Mouse (Mus musculus) limb, embryonic 13.5 days (tissue): ENCODE data around the gene Nckap5. TPM values are rescaled to one million over a fixed set of nuclear protein-coding genes. Genes with fewer than 3 reads are reported as not detected.

Source experiments
- ATAC-seq: fragments of 200-750 bp; cut with Nextera tagmentation; 2 replicates; pipeline ENCODE4 v1.8.0; 2017; ENCODE audit warnings: low read depth, moderate number of reproducible peaks, moderate TSS enrichment; ENCODE audit not compliant: low FRiP score
- H3K27ac ChIP-seq: fragments of 300-500 bp; sonication (generic); 2 replicates; pipeline ENCODE4 v1.5.1; 2015; ENCODE audit warnings: inconsistent platforms, mild to moderate bottlenecking, moderate library complexity
- H3K27me3 ChIP-seq: fragments of 300-500 bp; sonication (generic); 2 replicates; pipeline ENCODE4 v1.6.1; 2015; ENCODE audit warnings: mild to moderate bottlenecking, inconsistent platforms
- H3K36me3 ChIP-seq: fragments of 300-500 bp; sonication (generic); 2 replicates; pipeline ENCODE4 v1.6.1; 2015; ENCODE audit warnings: inconsistent platforms, mild to moderate bottlenecking, moderate library complexity
- H3K4me1 ChIP-seq: fragments of 300-500 bp; sonication (generic); 2 replicates; pipeline ENCODE4 v1.6.1; 2015; ENCODE audit warnings: inconsistent platforms
- H3K4me2 ChIP-seq: fragments of 300-500 bp; sonication (generic); replicated peaks from 2 replicates; pipeline ENCODE4 v1.6.1; 2015; ENCODE audit warnings: inconsistent platforms, mild to moderate bottlenecking, moderate library complexity
- H3K4me3 ChIP-seq: fragments of 300-500 bp; sonication (generic); 2 replicates; pipeline ENCODE4 v1.5.1; 2015; ENCODE audit warnings: moderate library complexity, mild to moderate bottlenecking, inconsistent platforms
- H3K9ac ChIP-seq: fragments of 300-500 bp; sonication (generic); 2 replicates; pipeline ENCODE4 v1.6.1; 2015; ENCODE audit warnings: mild to moderate bottlenecking, inconsistent platforms
- H3K9me3 ChIP-seq: fragments of 300-500 bp; sonication (generic); 2 replicates; pipeline ENCODE4 v1.6.1; 2016; ENCODE audit warnings: inconsistent platforms
- WGBS: fragments of 180-500 bp; shearing (Covaris S2); methylation state at CpG from one replicate; pipeline ENCODE4 v1.1.7; 2015; 5-methylcytosine and 5-hydroxymethylcytosine counted together
- polyA plus RNA-seq: library from polyadenylated mRNA; unstranded; fragments of >200 nt; fragmentation: Nextera tagmentation; extraction: Ambion mirVana; gene quantifications from 2 replicates; pipeline ENCODE4 v1.2.1, GENCODE M21; 2015

Nckap5 gene
- polyA plus RNA-seq, 1 experiment from 2014 or later, result 13.5 TPM

DNA sequence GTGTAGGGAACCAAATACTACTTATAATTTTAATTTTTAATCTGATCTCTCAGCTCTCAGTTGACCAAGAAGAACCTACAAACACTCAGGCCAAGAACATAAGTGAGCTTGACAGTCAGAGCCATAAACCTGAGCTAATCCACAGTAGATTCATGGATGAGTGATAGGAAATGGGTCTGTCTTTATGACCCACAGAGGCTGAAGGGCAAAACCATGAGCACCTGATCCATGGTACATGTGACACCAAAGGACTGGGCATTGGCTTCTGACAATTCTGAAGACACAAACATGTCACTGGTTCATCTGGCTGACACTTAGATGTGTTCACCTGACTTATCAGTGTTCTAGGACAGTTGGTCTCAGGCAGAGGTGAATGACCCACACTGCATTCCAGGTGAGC lies 98.9 kb downstream of the Nckap5 start:
- H3K9ac ChIP-seq, result no peak overlapping the region
- no peak for ATAC-seq
- no peak overlapping the region for H3K4me3 ChIP-seq
- no peak overlapping the region for H3K4me2 ChIP-seq
- H3K27ac ChIP-seq, result no peak overlapping the region
- peaks cover 2% of the 10 kb centered on the region; the same call in 1 of the 2 replicates for H3K27me3 ChIP-seq
- H3K9me3 ChIP-seq, result no peaks in the 10 kb centered on the region
- H3K4me1 ChIP-seq, result peaks cover 6% of the 10 kb centered on the region
- H3K36me3 ChIP-seq, result no peaks in the 10 kb centered on the region

GRCm38 (mm10) chr1:126726400-126727055 lies 104.1 kb downstream of the Nckap5 start:
- 56% methylated on average over 6 of the region's 6 CpGs for WGBS
- no peak for ATAC-seq

GRCm38 (mm10) chr1:126725628-126726367 lies 104.8 kb downstream of the Nckap5 start:
- Histone ChIP-seq H3K4me2 (no peak overlapping the region), H3K9me3 (no peaks in the 10 kb centered on the region), H3K27ac (no peak overlapping the region), H3K4me3 (no peak overlapping the region), H3K36me3 (no peaks in the 10 kb centered on the region), H3K9ac (no peak overlapping the region), H3K27me3 (0 out of 2 replicates have a peak, but pooled peaks cover 5% of the 10 kb centered on the region), H3K4me1 (0 out of 2 replicates have a peak, but pooled peaks cover 5% of the 10 kb centered on the region)
- 71% methylated on average over 9 of the region's 9 CpGs for WGBS
- ATAC-seq, result no peak

More at GRCm38 (mm10) chr1:126726400-126727055, 104.1 kb downstream of the Nckap5 start:
- Histone ChIP-seq H3K4me1 (0 out of 2 replicates have a peak, but pooled peaks cover 5% of the 10 kb centered on the region), H3K9ac (no peak overlapping the region), H3K4me2 (no peak overlapping the region), H3K4me3 (no peak overlapping the region), H3K27me3 (0 out of 2 replicates have a peak, but pooled peaks cover 2% of the 10 kb centered on the region), H3K27ac (no peak overlapping the region), H3K9me3 (no peaks in the 10 kb centered on the region), H3K36me3 (no peaks in the 10 kb centered on the region)

- Histone ChIP-seq H3K9ac (no peak overlapping the region), H3K4me3 (no peak overlapping the region), H3K27ac (no peak overlapping the region), H3K27me3 (0 out of 2 replicates have a peak, but pooled peaks cover 5% of the 10 kb centered on the region), H3K4me2 (no peak overlapping the region), H3K36me3 (no peaks in the 10 kb centered on the region), H3K4me1 (0 out of 2 replicates have a peak, but pooled peaks cover 5% of the 10 kb centered on the region), H3K9me3 (no peaks in the 10 kb centered on the region)
- WGBS, result 63% methylated on average over 1 of the region's 1 CpGs
- no peak for ATAC-seq
Observed at GRCm38 (mm10) chr1:126721917-126722316, 108.7 kb downstream of the Nckap5 start.

- Histone ChIP-seq H3K9ac (no peak overlapping the region), H3K27me3 (0 out of 2 replicates have a peak, but pooled peaks cover 3% of the 10 kb centered on the region), H3K9me3 (no peaks in the 10 kb centered on the region), H3K27ac (no peak overlapping the region), H3K4me1 (0 out of 2 replicates have a peak, but pooled peaks cover 5% of the 10 kb centered on the region), H3K4me2 (no peak overlapping the region), H3K36me3 (no peaks in the 10 kb centered on the region), H3K4me3 (no peak overlapping the region)
- WGBS, result 52% methylated on average over 5 of the region's 5 CpGs
- no peak for ATAC-seq
Observed at GRCm38 (mm10) chr1:126719733-126720348, 110.8 kb downstream of the Nckap5 start.

- no peak overlapping the region for H3K27ac ChIP-seq
- H3K4me1 ChIP-seq, result no peaks in the 10 kb centered on the region
- no peaks in the 10 kb centered on the region for H3K36me3 ChIP-seq
- no peak for ATAC-seq
- no peaks in the 10 kb centered on the region for H3K9me3 ChIP-seq
- 95% methylated on average over 16 of the region's 16 CpGs for WGBS
- H3K27me3 ChIP-seq, result no peaks in the 10 kb centered on the region
- no peak overlapping the region for H3K4me3 ChIP-seq
- H3K4me2 ChIP-seq, result no peak overlapping the region
- no peak overlapping the region for H3K9ac ChIP-seq
Observed at GRCm38 (mm10) chr1:126706611-126707010, 124.0 kb downstream of the Nckap5 start.

DNA sequence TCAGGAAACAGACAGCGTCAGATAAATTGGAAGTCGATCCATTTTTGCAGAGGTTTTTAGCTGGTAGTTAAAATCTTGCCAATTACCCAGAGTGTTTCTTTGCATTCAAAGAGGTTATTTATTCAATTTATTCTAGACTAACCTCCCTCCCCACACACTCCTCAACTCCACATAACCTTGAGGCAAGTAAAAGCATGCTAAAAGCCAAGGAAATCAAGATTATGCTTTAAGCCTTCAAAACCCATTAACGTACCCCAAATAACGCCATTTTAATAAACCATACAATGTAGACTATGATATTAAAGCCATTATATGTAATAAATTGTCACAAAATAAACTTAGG lies 129.7 kb downstream of the Nckap5 start:
- WGBS, result 38% methylated on average over 4 of the region's 4 CpGs
- no peak overlapping the region for H3K27ac ChIP-seq
- no peak for ATAC-seq

DNA sequence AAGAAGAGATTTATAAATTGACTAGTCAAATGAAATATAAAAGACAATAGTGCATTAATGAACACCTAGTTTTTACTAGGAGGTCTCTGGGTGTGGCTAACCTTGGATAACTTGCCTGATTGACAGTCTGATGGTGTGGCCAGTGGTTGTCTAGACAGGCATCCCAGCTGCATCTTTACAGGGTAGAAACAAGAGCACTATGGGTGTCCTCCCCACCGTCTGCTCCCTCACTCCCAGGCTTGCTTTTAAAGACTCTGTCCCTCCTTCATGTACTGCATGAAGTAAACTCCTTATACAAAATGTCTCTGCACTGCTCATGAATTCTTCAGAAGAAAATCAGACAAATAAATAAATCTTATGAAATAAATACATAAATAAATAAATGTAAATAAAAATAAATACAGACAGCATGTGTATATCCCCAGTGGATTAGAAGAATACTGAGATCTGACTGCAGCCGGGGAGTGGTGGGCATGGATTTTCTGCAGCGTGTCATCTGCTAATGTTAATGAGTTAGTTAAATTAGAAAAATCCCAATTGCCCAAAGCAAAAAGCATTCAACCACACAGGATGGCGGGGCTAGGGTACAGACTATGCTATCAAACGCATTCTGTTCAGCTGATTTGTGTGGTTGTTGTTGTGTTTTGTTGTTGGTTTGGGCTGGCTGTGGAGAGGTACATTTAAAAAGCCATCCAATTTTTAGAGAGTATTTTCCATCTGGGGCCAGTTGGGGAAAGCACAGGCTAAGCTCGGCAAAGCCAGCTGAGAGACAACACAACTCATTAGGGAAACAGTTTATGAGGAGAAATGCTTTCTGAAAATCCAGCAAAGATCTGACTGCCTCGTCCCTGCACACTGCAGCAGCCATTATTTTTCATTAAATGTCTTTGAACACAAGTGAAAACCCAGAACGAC lies 130.3 kb downstream of the Nckap5 start:
- no peaks in the 10 kb centered on the region for H3K27me3 ChIP-seq
- no peak overlapping the region for H3K4me2 ChIP-seq
- H3K27ac ChIP-seq, result no peak overlapping the region
- 0 out of 2 replicates have a peak, but pooled peaks cover 7% of the 10 kb centered on the region for H3K4me1 ChIP-seq
- no peaks in the 10 kb centered on the region for H3K9me3 ChIP-seq
- ATAC-seq, result no peak
- no peak overlapping the region for H3K4me3 ChIP-seq
- no peaks in the 10 kb centered on the region for H3K36me3 ChIP-seq
- H3K9ac ChIP-seq, result no peak overlapping the region
- WGBS, result 29% methylated on average over 8 of the region's 8 CpGs

More for the DNA sequence above, 129.7 kb downstream of the Nckap5 start:
- Histone ChIP-seq H3K4me2 (no peak overlapping the region), H3K36me3 (no peaks in the 10 kb centered on the region), H3K4me1 (0 out of 2 replicates have a peak, but pooled peaks cover 7% of the 10 kb centered on the region), H3K9ac (no peak overlapping the region), H3K27me3 (no peaks in the 10 kb centered on the region), H3K4me3 (no peak overlapping the region), H3K9me3 (no peaks in the 10 kb centered on the region)

- no peaks in the 10 kb centered on the region for H3K9me3 ChIP-seq
- no peaks in the 10 kb centered on the region for H3K27me3 ChIP-seq
- no peak for ATAC-seq
- no peak overlapping the region for H3K9ac ChIP-seq
- H3K4me1 ChIP-seq, result peaks cover 12% of the 10 kb centered on the region
- no peak overlapping the region for H3K27ac ChIP-seq
- no peak overlapping the region for H3K4me2 ChIP-seq
- H3K4me3 ChIP-seq, result no peak overlapping the region
- no peaks in the 10 kb centered on the region for H3K36me3 ChIP-seq
- WGBS, result 84% methylated on average over 7 of the region's 7 CpGs
Observed at GRCm38 (mm10) chr1:126693585-126693984, 137.0 kb downstream of the Nckap5 start.

- no peaks in the 10 kb centered on the region for H3K27me3 ChIP-seq
- H3K27ac ChIP-seq, result no peak overlapping the region
- H3K9ac ChIP-seq, result no peak overlapping the region
- no peak for ATAC-seq
- no peaks in the 10 kb centered on the region for H3K36me3 ChIP-seq
- no peak overlapping the region for H3K4me3 ChIP-seq
- peaks cover 25% of the 10 kb centered on the region for H3K4me1 ChIP-seq
- 59% methylated on average over 5 of the region's 5 CpGs for WGBS
- H3K4me2 ChIP-seq, result no peak overlapping the region
- H3K9me3 ChIP-seq, result no peaks in the 10 kb centered on the region
Observed at GRCm38 (mm10) chr1:126688593-126688992, 142.0 kb downstream of the Nckap5 start.

DNA sequence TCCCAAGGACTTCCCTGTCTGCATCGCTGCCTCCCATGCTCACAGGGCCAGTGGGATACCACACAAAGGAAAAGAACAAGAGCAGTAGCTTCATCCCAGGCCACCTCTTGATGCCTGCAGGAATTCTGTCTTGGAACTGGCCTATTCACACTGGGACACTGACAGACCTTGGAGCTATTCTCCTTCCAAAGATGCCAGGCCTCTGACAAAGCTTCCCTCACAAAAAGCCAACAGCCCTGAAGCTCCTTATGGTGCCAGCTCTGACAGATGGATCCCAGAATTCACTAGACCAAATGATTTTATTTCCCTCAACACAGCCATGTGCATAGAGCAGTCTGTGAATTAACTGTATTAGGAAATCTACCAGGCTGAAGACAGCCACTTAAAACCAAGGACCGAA lies 143.9 kb downstream of the Nckap5 start:
- Histone ChIP-seq H3K4me1 (peaks cover 30% of the 10 kb centered on the region), H3K27ac (no peak overlapping the region), H3K4me2 (no peak overlapping the region), H3K36me3 (no peaks in the 10 kb centered on the region), H3K9ac (no peak overlapping the region), H3K9me3 (no peaks in the 10 kb centered on the region), H3K4me3 (no peak overlapping the region), H3K27me3 (no peaks in the 10 kb centered on the region)
- ATAC-seq, result no peak
- WGBS, result 75% methylated on average over 2 of the region's 2 CpGs
